Mouse (Mus musculus) adrenal gland, postnatal 14 days (tissue): Measurements from ENCODE around the gene Tas2r126. TPM values are rescaled to one million over a fixed set of nuclear protein-coding genes. Genes with fewer than 3 reads are reported as not detected.
A peak's percentile ranks its signal among the peaks of the same experiment; 100 is the strongest.
"Not testable (repeated sequence)": the region's sequence is repeated elsewhere in the genome, so short reads cannot be mapped to it uniquely, and the experiment has no call there.

Experiments used
- DNase-seq: peaks from one replicate; pipeline ENCODE4 v3.0.0; 2021; ENCODE audit warnings: mixed read lengths
- long read RNA-seq, 2 experiments: library from polyadenylated mRNA; stranded (forward); transcript quantifications; one replicate each; pipeline ENCODE4 v2.0.0; 2021
- total RNA-seq: library from RNA; stranded (reverse); gene quantifications from 2 replicates; pipeline ENCODE4 v1.2.3, GENCODE M21; 2021

The Tas2r126 gene
- total RNA-seq, result 1.0 and 1.2 TPM in 2 replicates
- long read RNA-seq, experiment 1, result 0 reads
- long read RNA-seq, experiment 2, result 0 reads

DNA sequence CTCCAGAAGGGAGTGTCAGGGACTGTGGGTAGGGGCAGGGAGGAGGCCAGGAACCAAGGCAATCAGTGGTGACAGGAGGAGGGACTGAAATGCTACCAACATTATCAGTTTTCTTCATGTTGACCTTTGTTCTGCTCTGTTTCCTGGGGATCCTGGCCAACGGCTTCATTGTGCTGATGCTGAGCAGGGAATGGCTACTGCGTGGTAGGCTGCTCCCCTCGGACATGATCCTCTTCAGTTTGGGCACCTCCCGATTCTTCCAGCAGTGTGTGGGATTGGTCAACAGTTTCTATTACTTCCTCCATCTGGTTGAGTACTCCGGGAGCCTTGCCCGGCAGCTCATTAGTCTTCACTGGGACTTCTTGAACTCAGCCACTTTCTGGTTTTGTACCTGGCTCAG, at the start of gene Tas2r126:
TSS of gene Tas2r126 (plus strand) at position 90 of the 400 bp plus-strand sequence.
- no peak for DNase-seq

DNA sequence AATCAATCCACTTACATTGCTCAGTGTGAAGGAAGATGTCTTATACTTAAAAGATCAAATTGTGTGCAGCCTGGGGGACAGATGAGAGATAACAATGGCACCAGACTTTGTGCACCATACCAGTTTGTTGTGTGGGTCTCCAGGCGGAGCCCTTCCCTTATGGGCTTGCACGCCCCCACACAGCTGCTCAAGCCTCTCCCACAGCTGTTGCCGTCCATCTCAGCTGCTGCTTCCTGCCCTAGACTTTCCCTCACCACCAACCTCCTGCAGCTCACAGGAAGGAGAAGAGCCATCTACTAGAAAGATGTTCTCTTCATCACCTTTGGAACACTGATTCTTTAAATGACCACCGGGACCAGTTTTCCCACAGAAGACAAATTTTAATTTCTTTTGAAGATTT, 48.7 kb upstream of the Tas2r126 start:
- no peak for DNase-seq

DNA sequence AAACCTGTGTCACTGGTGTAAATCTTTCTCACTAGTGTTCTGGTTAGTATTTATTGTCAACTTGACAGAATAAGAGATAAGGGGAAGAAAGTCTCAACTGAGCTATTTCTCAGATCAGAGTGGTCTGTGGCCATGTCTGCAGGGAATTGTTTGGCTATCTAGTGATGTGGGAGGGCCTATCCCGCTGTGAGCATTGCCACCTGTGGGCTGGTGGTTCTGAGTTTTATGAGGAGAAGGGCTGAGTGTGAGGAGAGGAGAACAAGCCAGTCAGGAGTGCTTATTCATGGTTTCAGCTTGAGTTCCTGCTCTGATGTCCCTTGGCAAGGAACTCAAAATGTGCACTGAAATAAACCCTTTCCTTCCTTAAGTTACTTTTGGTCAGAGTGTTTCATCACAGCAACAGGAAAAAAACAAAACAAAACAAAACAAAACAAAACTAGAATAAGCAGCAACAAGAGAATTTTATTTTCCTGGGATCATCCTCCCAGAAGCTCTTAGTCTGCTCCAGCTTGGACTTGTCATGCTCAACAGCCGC, 42.5 kb upstream of the Tas2r126 start:
- no peak for DNase-seq

GRCm38 (mm10) chr6:42395960-42396809, 38.1 kb upstream of the Tas2r126 start:
- DNase-seq, result peak; percentile 94

DNA sequence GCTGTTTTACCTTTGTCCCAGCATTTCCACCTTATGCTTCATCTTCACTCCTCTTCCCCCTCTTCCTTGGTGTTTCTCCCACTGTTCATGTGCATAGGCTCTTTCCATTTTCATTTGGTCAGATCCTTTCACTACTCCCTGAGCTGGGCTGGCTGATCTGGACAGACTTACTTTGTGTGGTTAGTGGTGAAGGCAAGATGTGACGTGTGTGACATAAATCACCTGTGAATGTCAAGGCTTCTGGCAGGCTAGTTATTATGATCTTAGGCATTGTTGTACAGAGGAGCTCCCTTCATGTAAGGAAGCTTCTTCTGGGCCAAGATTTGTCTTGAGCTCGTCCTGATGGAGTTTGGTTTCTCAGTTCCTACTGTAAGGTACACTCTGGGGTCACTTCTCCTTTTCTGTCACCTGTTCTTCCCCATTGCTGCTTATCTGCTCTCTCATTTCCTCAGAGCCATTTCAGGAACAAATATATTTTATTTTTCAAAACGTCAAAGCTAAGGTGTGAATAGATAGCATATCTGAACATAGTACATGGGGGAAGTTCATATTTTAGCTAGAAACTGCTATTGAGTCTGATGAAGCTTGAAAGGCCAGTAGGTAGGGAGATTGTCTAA, 37.2 kb upstream of the Tas2r126 start:
- DNase-seq, result peak; percentile 70

- DNase-seq, result no peak
Observed at GRCm38 (mm10) chr6:42398285-42398684, 36.0 kb upstream of the Tas2r126 start.

GRCm38 (mm10) chr6:42398998-42399397, 35.3 kb upstream of the Tas2r126 start:
- DNase-seq, result no peak

- DNase-seq, result no peak
Observed at GRCm38 (mm10) chr6:42399938-42400337, 34.4 kb upstream of the Tas2r126 start, which contains the start of gene Tas2r143. Tas2r143 (plus strand) TSS chr6:42400238.

GRCm38 (mm10) chr6:42405134-42405533, 29.2 kb upstream of the Tas2r126 start, which contains the start of gene Tas2r135:
Tas2r135 (plus strand) TSS chr6:42405434.
- DNase-seq, result no peak

DNA sequence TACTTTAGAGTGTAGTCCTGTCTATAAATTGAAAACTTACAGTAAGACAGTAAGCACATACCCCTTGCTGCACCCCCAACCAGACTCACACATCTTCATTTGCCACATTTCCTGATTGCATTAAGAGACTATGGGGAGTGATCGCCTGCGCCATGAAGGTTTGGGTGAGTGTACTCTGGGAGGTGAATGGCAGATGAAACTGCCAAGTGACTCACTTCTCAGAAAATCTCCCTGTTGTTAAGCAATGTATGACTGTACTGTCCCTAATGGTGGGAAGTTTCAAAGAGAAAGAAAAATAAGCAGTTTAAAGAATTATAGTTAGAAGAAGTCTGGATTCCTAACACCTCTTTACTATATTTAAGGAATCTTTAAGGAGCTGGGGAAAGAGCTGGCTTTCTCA, 14.9 kb upstream of the Tas2r126 start:
- peak; percentile 29 for DNase-seq

GRCm38 (mm10) chr6:42421439-42421838, 12.9 kb upstream of the Tas2r126 start:
- no peak for DNase-seq

GRCm38 (mm10) chr6:42424472-42424871, 9.9 kb upstream of the Tas2r126 start:
- DNase-seq, result no peak

DNA sequence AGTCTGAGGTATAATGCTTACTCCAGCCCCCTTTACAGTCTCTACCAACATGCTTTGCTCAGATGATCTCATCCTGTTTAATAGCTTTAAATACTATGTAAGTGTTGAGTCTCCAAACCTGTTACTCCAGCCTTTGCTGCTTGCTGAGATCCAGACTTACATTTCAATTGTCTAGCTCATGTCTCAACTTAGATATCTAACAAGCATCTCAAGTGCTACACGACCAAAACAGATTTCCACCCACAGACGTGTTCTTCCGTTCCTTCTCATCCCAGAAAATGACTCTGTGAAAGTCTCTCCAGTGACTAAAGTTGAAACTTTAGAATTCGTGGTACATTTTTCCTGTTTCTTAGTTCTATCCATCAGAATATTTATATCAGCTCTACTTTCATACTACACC, 8.0 kb upstream of the Tas2r126 start:
- DNase-seq, result no peak

DNA sequence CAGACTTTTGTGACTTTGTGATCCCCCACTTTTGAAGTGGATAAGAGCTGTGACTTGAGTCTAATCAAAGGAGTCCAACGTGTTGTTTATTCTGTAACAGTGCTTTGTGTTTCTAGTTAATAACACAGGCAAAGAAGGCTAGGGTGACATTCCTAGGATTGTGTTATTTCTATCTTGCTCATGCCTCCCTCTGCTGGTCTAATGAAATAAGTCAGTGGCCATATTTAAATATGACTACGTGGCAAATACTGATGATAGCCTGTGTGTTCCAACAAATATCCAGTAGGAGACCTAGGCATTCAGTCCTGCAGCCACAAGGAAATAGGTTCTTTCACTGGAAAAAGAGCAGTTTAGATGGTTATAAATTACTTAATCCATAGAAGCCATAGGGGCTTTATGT, 781 bp upstream of the Tas2r126 start:
- no peak for DNase-seq

- no peak for DNase-seq
Observed at GRCm38 (mm10) chr6:42435490-42435889, 1.2 kb downstream of the Tas2r126 start.

- DNase-seq, result no peak
Observed at GRCm38 (mm10) chr6:42441395-42441794, 7.1 kb downstream of the Tas2r126 start.

DNA sequence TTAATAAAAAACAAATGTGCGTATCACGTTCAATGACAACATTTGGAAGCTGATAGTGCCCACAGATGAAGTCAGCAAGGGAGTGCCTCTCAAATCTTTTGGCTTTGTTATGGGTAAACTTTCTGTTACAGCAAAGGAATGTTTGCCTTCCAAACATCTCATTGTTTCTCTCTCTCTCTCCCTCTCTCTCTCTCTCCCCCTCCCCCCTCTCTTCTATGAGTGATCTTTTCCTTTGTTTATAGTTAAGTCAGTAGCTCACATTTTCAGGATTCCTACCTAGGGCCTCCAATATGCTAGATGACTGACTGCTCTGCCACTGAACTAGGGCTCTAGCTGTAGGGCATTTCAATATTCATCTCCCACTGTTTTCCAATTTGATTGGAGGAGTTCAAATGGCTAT, 10.2 kb downstream of the Tas2r126 start:
- no peak for DNase-seq

- no peak for DNase-seq
Observed at GRCm38 (mm10) chr6:42447381-42447780, 13.0 kb downstream of the Tas2r126 start.

- DNase-seq, result no peak
Observed at GRCm38 (mm10) chr6:42465096-42465495, 30.8 kb downstream of the Tas2r126 start, which contains the start of gene Olfr458. Olfr458 (minus strand) TSS chr6:42465196.

DNA sequence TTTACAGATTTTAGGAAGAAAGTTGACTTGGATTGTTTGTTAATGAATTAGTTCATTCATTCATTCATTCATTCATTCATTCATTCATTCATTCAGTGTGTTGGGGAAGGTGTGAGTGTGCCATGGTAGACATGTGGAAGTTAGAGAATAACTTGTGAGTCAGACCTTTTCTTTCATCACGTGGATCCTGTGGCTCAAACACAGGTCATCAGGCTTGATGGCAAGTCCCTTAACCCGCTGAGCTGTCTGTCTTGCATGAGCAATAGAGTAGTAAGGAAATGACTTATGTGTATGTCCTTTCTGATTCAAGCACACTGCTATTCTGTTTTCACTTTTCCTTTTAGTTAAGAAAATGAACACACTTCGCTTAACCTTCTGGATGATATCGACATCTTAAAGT, 36.2 kb downstream of the Tas2r126 start:
- no peak for DNase-seq

- DNase-seq, result not testable (repeated sequence)
Observed at GRCm38 (mm10) chr6:42471298-42471697, 37.0 kb downstream of the Tas2r126 start.

DNA sequence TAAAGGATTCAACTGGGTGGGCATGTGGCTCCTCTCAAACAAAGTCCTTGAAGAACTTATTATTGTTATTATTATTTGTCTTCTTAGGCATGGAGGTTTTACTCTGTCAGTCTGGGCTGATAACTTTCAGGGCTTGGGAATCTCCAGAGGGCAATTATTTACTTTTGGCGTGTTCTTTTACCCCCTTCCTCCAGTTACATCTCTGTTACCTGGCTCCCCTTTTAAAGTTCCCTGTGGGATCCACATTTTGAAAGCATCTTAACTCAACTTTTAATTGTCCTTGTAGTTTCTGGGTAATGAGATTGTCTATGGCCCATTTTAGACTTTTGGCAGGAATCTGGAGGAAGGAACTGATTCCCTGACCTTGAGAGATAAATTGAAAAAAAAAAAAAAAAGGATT, 41.9 kb downstream of the Tas2r126 start, which contains the start of gene Olfr457:
TSS of gene Olfr457 (minus strand) at position 101 of the 400 bp plus-strand sequence.
- no peak for DNase-seq

GRCm38 (mm10) chr6:42484633-42485032, 50.3 kb downstream of the Tas2r126 start:
- no peak for DNase-seq
